Mouse (Mus musculus) erythroblast, embryonic 14.5 days (primary cell): ENCODE data around the gene Tnfrsf1b.

Experiments
- GATA1 ChIP-seq: IDR thresholded peaks from 2 replicates; pipeline ENCODE4 v1.6.1; 2012; ENCODE audit warnings: low read length, inconsistent platforms, mixed read lengths
- TAL1 ChIP-seq: IDR thresholded peaks from 3 replicates; pipeline ENCODE4 v1.6.1; 2012; ENCODE audit warnings: low read length, inconsistent platforms, mixed read lengths

- no peak for TF ChIP-seq GATA1
- TF ChIP-seq TAL1: no peak
Measured at GRCm38 (mm10) chr4:145229051-145229450, 17.6 kb downstream of the Tnfrsf1b start.
